Mouse (Mus musculus) limb, embryonic 12.5 days (tissue): ENCODE measurements around the gene Pank1. TPM values are rescaled to one million over a fixed set of nuclear protein-coding genes. Genes with fewer than 3 reads are reported as not detected.

Experiments
- ATAC-seq: fragments of 200-750 bp; cut with Nextera tagmentation; 2 replicates; pipeline ENCODE4 v1.8.0; 2017; ENCODE audit warnings: low read depth, moderate TSS enrichment; ENCODE audit not compliant: insufficient number of reproducible peaks, insufficient read depth, low FRiP score, low TSS enrichment
- H3K27ac ChIP-seq: fragments of 300-500 bp; sonication (generic); 2 replicates; pipeline ENCODE4 v1.5.1; 2016; ENCODE audit warnings: mild to moderate bottlenecking, moderate library complexity
- H3K27me3 ChIP-seq: fragments of 300-500 bp; sonication (generic); 2 replicates; pipeline ENCODE4 v1.6.1; 2016; ENCODE audit warnings: mild to moderate bottlenecking, moderate library complexity
- H3K36me3 ChIP-seq: fragments of 300-500 bp; sonication (generic); 2 replicates; pipeline ENCODE4 v1.6.1; 2016; ENCODE audit warnings: mild to moderate bottlenecking, moderate library complexity
- H3K4me1 ChIP-seq: fragments of 300-500 bp; sonication (generic); replicated peaks from 2 replicates; pipeline ENCODE4 v1.6.1; 2016
- H3K4me2 ChIP-seq: fragments of 300-500 bp; sonication (generic); 2 replicates; pipeline ENCODE4 v1.6.1; 2016; ENCODE audit warnings: mild to moderate bottlenecking, moderate library complexity
- H3K4me3 ChIP-seq: fragments of 300-500 bp; sonication (generic); replicated peaks from 2 replicates; pipeline ENCODE4 v1.5.1; 2016; ENCODE audit warnings: mild to moderate bottlenecking
- H3K9ac ChIP-seq: fragments of 300-500 bp; sonication (generic); replicated peaks from 2 replicates; pipeline ENCODE4 v1.6.1; 2016; ENCODE audit warnings: mild to moderate bottlenecking, moderate library complexity
- H3K9me3 ChIP-seq: fragments of 300-500 bp; sonication (generic); 2 replicates; pipeline ENCODE4 v1.6.1; 2016; ENCODE audit warnings: mild to moderate bottlenecking, moderate library complexity
- WGBS: fragments of 180-500 bp; shearing (Covaris S2); methylation state at CpG from one replicate; pipeline ENCODE4 v1.1.7; 2016; 5-methylcytosine and 5-hydroxymethylcytosine counted together
- polyA plus RNA-seq: library from polyadenylated mRNA; unstranded; fragments of >200 nt; fragmentation: Nextera tagmentation; extraction: Ambion mirVana; gene quantifications from 2 replicates; pipeline ENCODE4 v1.2.1, GENCODE M21; 2016

Gene Pank1
- polyA plus RNA-seq, 1 experiment from 2014 or later, result 8.4 TPM

DNA sequence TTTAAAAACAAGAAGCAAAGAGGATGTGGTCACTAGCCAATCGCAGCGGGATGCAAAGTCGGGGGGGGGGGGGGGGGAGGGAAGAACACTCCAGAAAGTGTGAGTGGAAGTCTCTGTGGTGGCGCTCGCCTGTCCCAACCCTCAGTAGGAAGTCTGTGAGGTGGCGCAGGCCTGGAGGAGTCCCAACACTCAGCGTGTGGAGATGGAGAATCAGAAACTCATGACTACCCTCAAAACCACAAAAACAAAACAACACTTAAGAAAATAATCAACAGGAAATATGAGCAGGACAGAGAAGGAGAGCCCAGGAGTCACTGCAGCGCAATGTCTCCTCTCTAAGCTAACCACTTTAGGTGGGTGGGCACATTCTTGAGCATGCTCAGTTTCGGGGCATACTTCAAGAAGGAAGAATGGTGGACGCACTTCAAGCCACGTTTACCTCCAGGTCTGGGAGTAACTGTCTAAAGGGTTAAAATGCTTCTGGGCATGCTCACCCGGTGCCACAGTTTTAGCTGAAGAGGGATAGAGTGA lies 32.7 kb downstream of the Pank1 start:
- H3K4me1 ChIP-seq, result peaks cover 11% of the 10 kb centered on the region; the same call in 1 of the 2 replicates
- H3K27me3 ChIP-seq, result no peaks in the 10 kb centered on the region
- no peak overlapping the region for H3K4me2 ChIP-seq
- 62% methylated on average over 11 of the region's 12 CpGs for WGBS
- no peaks in the 10 kb centered on the region for H3K9me3 ChIP-seq
- no peak overlapping the region for H3K27ac ChIP-seq
- no peak overlapping the region for H3K9ac ChIP-seq
- H3K36me3 ChIP-seq, result no peaks in the 10 kb centered on the region
- no peak overlapping the region for H3K4me3 ChIP-seq
- ATAC-seq, result no peak

DNA sequence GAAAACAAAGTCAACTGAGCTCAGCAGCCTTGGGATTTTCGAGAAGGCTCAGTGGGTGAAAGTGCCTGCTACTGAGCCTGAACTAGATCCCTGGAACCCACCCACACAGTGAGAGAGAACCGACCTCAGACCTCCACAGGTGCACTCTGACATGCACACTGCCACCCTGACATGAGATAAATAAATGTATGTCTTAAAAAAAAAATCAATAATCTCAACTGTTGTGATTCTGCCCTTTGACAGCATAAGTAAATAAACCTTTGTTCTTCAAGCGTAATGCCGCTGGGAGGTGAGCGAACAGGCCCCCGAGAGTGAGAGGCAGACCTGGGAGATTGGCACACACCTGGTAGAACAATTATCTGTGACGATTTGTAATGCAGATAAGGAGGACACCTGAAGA lies 33.2 kb downstream of the Pank1 start:
- no peaks in the 10 kb centered on the region for H3K27me3 ChIP-seq
- no peaks in the 10 kb centered on the region for H3K9me3 ChIP-seq
- H3K4me3 ChIP-seq, result no peak overlapping the region
- no peak for ATAC-seq
- no peak overlapping the region for H3K27ac ChIP-seq
- peaks cover 11% of the 10 kb centered on the region; the same call in 1 of the 2 replicates for H3K4me1 ChIP-seq
- H3K4me2 ChIP-seq, result no peak overlapping the region
- 68% methylated on average over 7 of the region's 7 CpGs for WGBS
- H3K9ac ChIP-seq, result no peak overlapping the region
- 0 out of 2 replicates have a peak, but pooled peaks cover under 1% of the 10 kb centered on the region for H3K36me3 ChIP-seq

DNA sequence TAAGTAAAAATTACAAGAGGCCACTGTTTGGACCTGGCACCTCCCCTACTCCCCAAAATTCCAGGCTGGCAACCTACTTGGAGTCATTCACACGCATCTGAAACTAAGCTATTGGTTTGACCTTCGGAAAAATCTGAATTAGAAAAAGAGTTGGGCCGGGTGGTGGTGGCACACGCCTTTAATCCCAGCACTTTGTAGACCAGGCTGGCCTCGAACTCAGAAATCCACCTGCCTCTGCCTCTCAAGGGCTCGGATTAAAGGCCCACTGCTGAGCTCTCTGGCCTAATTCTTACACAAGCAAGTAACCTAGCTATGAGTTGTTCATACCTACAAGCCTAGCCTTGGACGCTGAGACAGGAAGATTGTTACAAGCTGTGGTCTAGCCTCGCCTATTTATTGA lies 33.9 kb downstream of the Pank1 start:
- H3K27me3 ChIP-seq, result no peaks in the 10 kb centered on the region
- no peaks in the 10 kb centered on the region for H3K9me3 ChIP-seq
- no peak overlapping the region for H3K4me2 ChIP-seq
- WGBS, result 88% methylated on average over 8 of the region's 8 CpGs
- peaks cover 7% of the 10 kb centered on the region; the same call in 1 of the 2 replicates for H3K36me3 ChIP-seq
- H3K4me1 ChIP-seq, result peaks cover 11% of the 10 kb centered on the region; the same call in 1 of the 2 replicates
- ATAC-seq, result no peak
- H3K4me3 ChIP-seq, result no peak overlapping the region
- H3K27ac ChIP-seq, result no peak overlapping the region
- H3K9ac ChIP-seq, result no peak overlapping the region

DNA sequence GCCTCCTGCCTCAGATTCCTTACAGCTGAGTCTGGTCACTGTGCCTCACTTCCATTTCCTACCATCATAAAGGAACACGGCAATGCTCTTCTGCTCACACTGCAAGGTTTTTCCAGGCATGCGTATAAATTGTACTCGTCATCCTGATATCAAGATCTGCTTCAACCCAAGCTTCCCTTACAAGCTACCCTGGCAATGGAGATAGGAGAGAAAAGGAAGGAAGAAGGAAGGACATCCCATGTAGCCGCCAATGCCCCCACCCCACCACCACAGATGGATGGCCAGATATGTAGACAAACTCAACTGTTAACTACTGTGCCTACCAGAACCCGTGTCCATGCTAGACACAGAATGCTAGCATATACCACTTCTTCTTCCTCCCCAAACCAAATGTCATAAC lies 34.5 kb downstream of the Pank1 start:
- WGBS, result 89% methylated on average over 5 of the region's 5 CpGs
- no peak overlapping the region for H3K27ac ChIP-seq
- peaks cover 13% of the 10 kb centered on the region; the same call in 1 of the 2 replicates for H3K36me3 ChIP-seq
- no peaks in the 10 kb centered on the region for H3K9me3 ChIP-seq
- no peaks in the 10 kb centered on the region for H3K27me3 ChIP-seq
- H3K4me3 ChIP-seq, result no peak overlapping the region
- no peak overlapping the region for H3K4me2 ChIP-seq
- ATAC-seq, result no peak
- H3K9ac ChIP-seq, result no peak overlapping the region
- H3K4me1 ChIP-seq, result peaks cover 11% of the 10 kb centered on the region; the same call in 1 of the 2 replicates

DNA sequence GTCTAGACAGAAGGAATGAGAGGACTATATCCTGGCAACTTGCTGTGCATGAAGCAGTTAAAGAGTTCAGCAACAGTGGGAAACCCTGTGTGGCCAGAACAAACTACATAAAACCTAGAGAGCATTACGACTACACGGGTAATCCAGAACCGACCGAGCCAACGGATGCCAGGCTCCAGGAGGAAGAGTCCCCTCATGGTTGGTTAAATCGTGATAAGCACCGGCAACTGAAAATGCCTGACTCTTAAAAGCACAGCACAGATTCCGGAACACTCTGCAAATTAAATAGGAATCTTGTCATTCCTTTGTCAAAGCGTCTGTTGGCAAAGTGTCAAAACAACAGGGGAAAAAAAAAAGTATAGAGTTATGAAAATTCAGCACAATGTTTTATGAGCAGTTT lies 35.2 kb downstream of the Pank1 start:
- Histone ChIP-seq H3K27ac (no peak overlapping the region), H3K4me3 (no peak overlapping the region), H3K9me3 (no peaks in the 10 kb centered on the region), H3K36me3 (peaks cover 13% of the 10 kb centered on the region; the same call in 1 of the 2 replicates), H3K27me3 (no peaks in the 10 kb centered on the region), H3K4me2 (no peak overlapping the region), H3K9ac (no peak overlapping the region), H3K4me1 (peaks cover 11% of the 10 kb centered on the region; the same call in 1 of the 2 replicates)
- no peak for ATAC-seq
- WGBS, result 87% methylated on average over 9 of the region's 9 CpGs

DNA sequence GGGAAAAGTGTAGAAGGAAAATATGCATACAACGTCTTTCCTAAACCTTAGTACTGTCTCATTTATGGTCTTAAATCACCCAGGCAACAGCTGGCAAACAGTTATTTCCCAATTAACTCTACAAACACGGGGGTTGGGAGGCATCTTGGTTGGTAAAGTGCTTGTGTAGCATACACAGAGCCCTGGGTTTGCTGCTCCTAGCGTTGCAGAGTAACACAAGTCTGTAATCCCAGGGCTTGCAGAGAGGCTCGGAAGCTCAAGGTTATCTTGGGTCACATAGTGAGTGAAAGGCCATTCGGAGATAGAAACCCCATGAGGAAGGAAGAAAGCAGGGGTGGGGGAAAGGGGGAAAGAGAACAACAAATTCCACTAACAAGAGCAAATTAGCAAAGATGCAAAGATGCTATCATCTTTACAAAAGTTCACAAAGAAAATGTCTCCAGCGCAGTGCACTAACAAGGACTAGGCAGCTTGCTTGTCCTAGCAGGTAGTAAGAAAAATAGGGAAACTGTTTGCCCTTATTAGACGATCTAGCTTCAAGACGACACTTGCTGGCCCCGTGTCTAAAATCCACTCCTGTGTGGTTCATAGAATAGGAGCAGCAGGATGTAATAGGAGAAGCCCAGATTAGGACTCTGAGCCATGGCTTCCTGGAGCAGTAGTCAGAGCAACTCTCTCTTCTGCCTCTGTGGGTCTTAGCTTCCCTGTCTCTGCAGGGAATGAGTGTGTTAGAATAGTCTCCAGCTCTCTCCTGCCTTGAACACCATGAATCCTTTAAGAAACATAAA lies 37.3 kb downstream of the Pank1 start:
- Histone ChIP-seq H3K4me2 (no peak overlapping the region), H3K27me3 (no peaks in the 10 kb centered on the region), H3K36me3 (peaks cover 13% of the 10 kb centered on the region; the same call in 1 of the 2 replicates), H3K4me3 (no peak overlapping the region), H3K27ac (no peak overlapping the region), H3K9me3 (no peaks in the 10 kb centered on the region), H3K9ac (no peak overlapping the region), H3K4me1 (peaks cover 11% of the 10 kb centered on the region; the same call in 1 of the 2 replicates)
- WGBS, result 38% methylated on average over 9 of the region's 9 CpGs
- no peak for ATAC-seq

DNA sequence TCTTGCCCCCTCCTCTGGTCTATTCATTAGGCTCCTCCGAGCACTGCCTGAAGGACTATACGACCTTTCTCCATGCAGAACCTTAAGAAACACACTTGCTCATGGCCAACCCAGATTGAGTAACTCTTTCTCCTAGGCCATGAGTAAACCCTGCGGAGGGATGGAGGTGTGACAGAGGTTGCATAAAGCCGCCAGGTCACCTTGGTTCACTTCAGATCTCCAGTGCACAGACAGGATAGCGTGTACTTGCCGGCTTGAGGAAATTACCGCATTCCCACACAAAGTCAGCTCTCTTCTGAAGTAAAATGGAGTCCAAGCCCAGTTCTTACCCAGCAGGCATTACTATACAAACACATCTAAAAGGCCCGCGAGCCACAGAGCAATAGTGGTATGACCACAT lies 40.6 kb downstream of the Pank1 start:
- Histone ChIP-seq H3K4me2 (no peak overlapping the region), H3K4me1 (peaks cover 11% of the 10 kb centered on the region; the same call in 1 of the 2 replicates), H3K36me3 (peaks cover 13% of the 10 kb centered on the region; the same call in 1 of the 2 replicates), H3K9ac (no peak overlapping the region), H3K27ac (no peak overlapping the region), H3K9me3 (no peaks in the 10 kb centered on the region), H3K27me3 (no peaks in the 10 kb centered on the region), H3K4me3 (no peak overlapping the region)
- 95% methylated on average over 9 of the region's 9 CpGs for WGBS
- ATAC-seq, result no peak

DNA sequence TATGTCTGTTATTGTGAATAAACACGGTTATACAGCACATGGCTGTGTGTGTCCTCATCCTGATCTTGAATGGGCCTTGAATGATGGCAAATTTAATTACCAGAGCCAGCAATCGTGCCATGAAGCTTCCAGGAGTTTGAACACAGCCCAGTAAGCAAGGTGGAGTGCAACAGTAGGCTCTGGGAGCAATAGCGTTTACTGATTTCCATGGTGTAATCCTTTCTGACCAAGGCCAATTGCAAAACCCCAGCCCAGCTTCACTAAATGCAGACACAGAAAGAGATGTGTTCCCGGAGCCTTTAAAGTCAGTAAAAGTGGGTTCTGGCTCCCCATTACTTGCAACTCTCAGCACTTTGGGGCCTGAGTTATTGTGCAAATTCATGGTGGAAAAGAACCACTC lies 47.6 kb downstream of the Pank1 start:
- H3K4me2 ChIP-seq, result no peak overlapping the region
- no peaks in the 10 kb centered on the region for H3K27me3 ChIP-seq
- no peak overlapping the region for H3K27ac ChIP-seq
- H3K4me1 ChIP-seq, result no peaks in the 10 kb centered on the region
- H3K36me3 ChIP-seq, result peaks cover 5% of the 10 kb centered on the region; the same call in 1 of the 2 replicates
- H3K9me3 ChIP-seq, result no peaks in the 10 kb centered on the region
- ATAC-seq, result no peak
- WGBS, result 90% methylated on average over 4 of the region's 4 CpGs
- H3K4me3 ChIP-seq, result no peak overlapping the region
- H3K9ac ChIP-seq, result no peak overlapping the region

DNA sequence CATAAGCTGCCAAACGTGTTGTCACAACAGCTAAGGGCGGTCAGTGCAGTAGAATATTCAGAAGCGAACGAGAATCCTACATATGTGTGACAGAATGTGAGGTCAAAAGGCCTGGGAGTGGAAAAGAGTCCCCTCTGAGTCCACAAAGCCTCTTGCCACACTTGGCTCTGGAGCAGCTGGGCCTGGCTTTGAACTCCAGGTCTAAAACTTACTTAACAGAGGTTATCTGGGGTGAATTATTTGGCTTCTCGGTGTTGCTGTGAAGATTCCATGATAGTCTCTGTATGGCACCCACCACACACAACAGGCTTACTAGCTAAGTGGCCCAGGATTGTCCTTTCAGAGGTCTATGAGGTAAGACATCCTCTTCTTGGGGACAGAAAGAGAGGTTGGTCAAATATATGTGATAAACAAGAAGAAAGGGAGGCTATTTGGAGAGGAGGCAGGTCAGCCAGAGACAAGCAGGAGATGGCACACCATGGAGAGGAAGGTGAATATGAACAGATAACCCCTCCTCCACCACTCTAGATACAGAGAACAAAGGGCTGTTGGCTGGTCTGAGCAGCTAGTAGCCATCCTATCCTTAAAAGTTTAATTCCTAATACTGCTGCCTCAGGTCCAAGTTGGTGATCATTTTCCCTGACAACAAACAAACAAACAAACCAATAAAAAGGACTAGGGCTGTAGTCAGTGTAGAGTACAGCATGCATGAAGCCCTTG lies 51.2 kb downstream of the Pank1 start:
- no peak for ATAC-seq
- Histone ChIP-seq H3K27ac (no peak overlapping the region), H3K4me3 (no peak overlapping the region), H3K4me2 (no peak overlapping the region), H3K27me3 (no peaks in the 10 kb centered on the region), H3K9ac (no peak overlapping the region), H3K4me1 (no peaks in the 10 kb centered on the region), H3K9me3 (no peaks in the 10 kb centered on the region), H3K36me3 (peaks cover 8% of the 10 kb centered on the region; the same call in 1 of the 2 replicates)
- 86% methylated on average over 5 of the region's 5 CpGs for WGBS

DNA sequence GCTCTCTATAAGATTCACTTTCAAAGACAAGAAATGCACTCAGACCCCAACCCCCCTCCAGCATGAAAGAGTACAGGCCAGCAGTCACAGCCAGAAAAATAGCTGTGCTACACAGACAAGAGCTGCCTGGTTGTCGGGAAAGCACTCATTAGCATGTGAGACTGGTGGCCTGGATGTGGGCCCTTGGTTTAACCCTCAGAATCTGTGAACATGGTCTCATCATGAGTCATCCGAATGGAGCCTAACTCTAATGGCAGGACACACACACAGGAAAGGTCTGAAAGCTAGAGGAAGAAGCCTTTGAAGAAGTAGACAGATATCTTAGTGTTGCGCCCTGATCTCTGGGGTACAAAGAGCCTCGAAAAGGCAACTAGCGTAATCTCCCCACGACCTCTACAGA lies 51.8 kb downstream of the Pank1 start:
- Histone ChIP-seq H3K27me3 (no peaks in the 10 kb centered on the region), H3K27ac (no peak overlapping the region), H3K4me2 (no peak overlapping the region), H3K9ac (no peak overlapping the region), H3K36me3 (peaks cover 8% of the 10 kb centered on the region; the same call in 1 of the 2 replicates), H3K9me3 (no peaks in the 10 kb centered on the region), H3K4me3 (no peak overlapping the region), H3K4me1 (no peaks in the 10 kb centered on the region)
- ATAC-seq, result no peak
- WGBS, result 92% methylated on average over 6 of the region's 6 CpGs

DNA sequence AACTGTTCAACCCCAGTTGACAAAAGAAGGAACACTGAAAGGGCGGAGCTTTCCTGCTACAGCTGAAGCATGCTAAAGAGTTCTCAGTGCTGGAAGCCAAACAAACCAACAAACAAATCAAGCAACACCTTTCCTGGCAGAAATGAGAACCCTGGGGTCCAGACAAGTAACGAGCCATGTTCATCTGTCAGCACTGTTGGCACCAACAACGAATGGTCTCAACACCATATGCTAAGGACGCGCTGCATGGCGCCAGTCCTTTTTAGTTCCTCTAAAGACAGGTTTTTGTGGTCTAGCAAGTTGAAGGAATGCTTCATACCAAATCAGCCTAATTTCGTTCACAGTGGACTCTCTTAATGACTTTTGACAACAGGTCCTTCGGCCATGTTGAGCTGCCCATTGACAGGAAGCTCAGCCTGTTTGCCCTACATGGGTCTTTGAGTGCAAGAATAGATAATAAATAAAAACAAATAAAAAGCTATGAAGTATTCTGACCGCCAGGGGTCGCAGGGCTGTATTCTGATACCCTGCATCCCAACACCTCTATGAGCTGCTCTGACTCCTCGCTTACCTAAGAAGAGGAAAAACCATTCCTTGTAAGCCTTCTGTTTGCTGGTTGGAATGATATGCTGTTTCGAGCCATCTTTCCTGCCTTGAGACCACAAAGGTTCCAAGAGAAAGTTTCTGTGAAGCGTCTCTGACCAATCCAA lies 53.2 kb downstream of the Pank1 start:
- Histone ChIP-seq H3K9me3 (no peaks in the 10 kb centered on the region), H3K27me3 (no peaks in the 10 kb centered on the region), H3K36me3 (peaks cover 9% of the 10 kb centered on the region; the same call in 1 of the 2 replicates), H3K4me2 (no peak overlapping the region), H3K9ac (no peak overlapping the region), H3K4me1 (no peaks in the 10 kb centered on the region), H3K4me3 (no peak overlapping the region), H3K27ac (no peak overlapping the region)
- WGBS, result 72% methylated on average over 13 of the region's 13 CpGs
- ATAC-seq, result no peak
